Mouse (Mus musculus) Muller cell, postnatal 12 days (primary cell): Measurements from ENCODE around the gene Gphn.

Experiments used
- DNase-seq: peaks from one replicate; pipeline ENCODE4 v3.0.0-alpha.2; 2015; ENCODE audit errors: inconsistent ontology term

The Gphn gene

GRCm38 (mm10) chr12:78693281-78693680 is 467.1 kb downstream of the Gphn start:
- no peak for DNase-seq

GRCm38 (mm10) chr12:78717783-78718182 is 491.6 kb downstream of the Gphn start:
- DNase-seq = no peak

GRCm38 (mm10) chr12:78727723-78728122 is 501.5 kb downstream of the Gphn start:
- DNase-seq = no peak
